Mouse (Mus musculus): ENCODE data around the gene Ampd2.

Gene Ampd2

GRCm38 (mm10) chr3:108094976-108095760 lies 8.7 kb upstream of the Ampd2 start:
- DNase-seq (ENCODE audit: low spot score) = no peak

DNA sequence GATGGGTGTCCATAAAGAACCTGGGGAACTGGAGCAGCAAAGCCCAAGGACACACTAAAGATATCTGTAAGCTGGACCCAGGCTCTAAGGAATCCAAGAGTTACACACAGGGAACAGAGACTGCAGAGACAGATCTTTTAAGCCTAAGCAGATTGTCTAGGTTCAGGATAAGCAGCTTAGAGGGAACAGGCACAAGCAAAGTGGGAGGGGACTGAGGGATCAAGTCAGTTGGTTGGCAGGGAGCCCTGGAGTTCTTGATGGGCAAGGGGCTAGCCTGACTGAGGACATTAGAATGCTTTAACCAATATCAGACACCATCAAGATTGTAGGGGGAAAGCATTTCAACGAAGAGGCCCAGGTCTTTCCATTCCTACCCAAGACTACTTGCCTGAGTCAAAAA lies 7.7 kb upstream of the Ampd2 start:
- DNase-seq (ENCODE audit: low spot score) = no peak

DNA sequence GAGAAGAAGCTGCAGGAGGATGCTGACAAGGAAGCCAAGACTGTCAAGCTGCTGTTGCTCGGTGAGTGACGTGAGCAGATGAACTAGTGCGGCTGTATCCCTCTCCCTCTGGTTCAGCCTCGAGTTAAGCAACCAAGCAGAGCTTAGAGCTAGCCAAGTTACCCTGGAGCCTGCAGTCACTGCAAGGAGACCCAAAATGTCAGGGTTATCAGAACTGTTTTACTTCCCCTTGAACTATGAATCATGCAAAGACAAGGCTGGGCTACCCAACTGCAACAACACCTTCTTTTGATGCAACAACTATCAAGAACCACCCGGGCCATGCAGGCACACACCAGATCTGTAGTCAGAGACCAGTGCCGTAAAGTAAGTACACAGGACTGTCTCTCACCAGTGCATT lies 6.9 kb upstream of the Ampd2 start:
- DNase-seq (ENCODE audit: low spot score) = no peak

GRCm38 (mm10) chr3:108092536-108093115 lies 6.2 kb upstream of the Ampd2 start, which contains the start of gene Gnat2:
Gnat2 (plus strand) TSS chr3:108092789.
- DNase-seq (ENCODE audit: low spot score) = no peak

- DNase-seq (ENCODE audit: low spot score) = no peak
Observed at GRCm38 (mm10) chr3:108092030-108092429, 5.6 kb upstream of the Ampd2 start.

- DNase-seq (ENCODE audit: low spot score) = no peak
Observed at GRCm38 (mm10) chr3:108090561-108090960, 4.1 kb upstream of the Ampd2 start.

- no peak for DNase-seq (ENCODE audit: low spot score)
Observed at GRCm38 (mm10) chr3:108089916-108090315, 3.5 kb upstream of the Ampd2 start.

- DNase-seq (ENCODE audit: low spot score) = no peak
Observed at GRCm38 (mm10) chr3:108088842-108089380, 2.5 kb upstream of the Ampd2 start.

DNA sequence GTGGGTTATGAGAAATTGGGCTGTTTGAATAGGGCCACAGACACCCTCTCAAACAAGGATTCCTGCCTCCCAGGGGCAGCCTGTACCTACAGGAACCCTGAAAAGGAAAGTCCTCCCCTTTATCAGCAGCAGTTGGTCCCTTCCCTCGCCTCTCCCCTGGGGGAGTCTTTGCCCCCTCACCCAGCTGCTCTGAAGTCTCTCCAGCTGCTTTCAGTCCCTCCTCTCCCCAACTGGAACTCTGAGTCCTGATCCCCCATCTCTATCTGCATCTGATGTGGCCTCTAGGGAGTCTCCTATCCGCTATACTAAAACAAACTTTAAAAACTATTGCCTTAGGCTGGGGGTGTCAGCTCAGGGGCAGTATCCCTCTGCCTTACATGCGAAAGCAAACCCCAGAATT lies 878 bp upstream of the Ampd2 start:
- DNase-seq (ENCODE audit: low spot score) = no peak

DNA sequence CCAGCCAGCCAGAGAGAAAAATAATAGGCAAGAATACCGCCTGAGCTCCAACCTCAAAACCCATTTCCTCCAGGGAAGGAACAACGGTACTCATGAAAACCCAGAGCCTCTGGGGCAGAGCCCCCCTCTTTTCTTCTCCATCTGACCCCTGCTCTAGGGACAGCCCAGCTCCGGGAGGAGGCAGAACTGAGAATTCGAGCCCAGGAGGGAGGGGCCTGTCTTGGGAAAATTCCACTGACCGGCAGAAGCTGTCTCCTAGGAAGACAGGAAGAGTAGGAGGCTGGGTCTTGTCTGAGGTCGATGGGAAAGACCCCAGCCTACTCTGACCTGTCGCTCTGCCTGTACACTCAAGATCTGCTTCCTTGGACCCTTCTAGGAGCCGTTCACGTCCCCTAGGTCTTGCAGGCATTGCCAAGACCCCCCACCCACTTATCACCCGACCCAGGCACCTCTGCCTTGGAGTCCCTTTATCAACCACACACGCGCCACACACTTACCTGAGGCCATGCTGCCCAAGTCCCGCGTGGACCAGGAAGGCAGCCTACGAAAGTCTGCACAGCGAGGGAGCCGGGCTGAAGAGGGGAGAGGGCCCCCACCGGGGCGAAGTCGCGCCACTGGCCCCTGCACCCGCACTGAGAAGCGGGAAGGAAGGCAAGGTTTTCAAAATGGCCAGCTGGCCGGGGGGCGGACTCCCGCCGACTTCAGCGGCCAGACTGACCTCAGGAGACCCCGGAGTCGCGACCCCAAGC lies 556 bp downstream of the Ampd2 start:
- DNase-seq (ENCODE audit: low spot score) = no peak

GRCm38 (mm10) chr3:108085281-108085720 lies 1.1 kb downstream of the Ampd2 start:
- peak; percentile 73 for DNase-seq (ENCODE audit: low spot score)

- no peak for DNase-seq (ENCODE audit: low spot score)
Observed at GRCm38 (mm10) chr3:108084767-108085270, 1.6 kb downstream of the Ampd2 start.

DNA sequence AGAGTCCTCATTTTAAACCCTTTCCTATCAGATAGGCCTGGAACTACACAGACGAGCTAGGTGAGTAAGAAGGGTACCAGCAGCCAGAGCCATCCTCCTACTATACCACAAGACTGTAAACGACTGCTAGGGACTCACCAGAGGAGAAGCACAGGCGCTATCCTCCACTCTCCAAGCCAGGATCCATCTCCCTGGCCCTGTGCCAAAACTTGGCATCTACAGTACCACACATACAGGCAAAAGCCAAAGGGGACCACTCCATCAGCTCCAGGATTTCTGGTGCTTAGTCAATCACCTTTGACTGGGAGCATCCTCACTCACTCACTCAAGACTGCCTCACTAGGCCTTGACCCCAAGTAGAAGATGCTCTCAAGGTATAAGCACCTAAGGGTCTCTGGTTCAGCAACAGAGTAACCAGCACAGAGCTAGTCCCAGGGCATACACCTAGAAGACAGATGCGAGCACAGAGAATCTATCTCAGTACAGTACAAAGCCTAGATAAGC lies 2.5 kb downstream of the Ampd2 start:
- DNase-seq (ENCODE audit: low spot score) = no peak

DNA sequence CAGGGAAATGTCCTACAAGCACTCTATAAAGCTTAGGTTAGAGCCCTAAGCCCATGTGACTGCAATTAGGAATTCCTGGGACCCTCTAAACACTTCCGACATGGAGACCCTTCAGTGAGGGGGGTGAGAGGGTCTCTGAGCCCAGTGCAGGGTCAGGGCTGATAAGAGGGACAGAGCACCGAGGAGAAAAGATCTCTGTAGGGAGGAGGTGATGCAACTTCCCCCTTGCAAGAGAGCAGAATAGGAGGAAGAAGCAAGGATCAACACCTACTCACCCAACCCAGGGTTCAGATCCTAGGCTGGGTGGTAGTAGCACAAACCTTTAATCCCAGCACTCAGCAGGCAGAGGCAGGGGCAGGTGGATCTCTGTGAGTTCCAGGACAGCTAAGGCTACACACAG lies 3.3 kb downstream of the Ampd2 start:
- DNase-seq (ENCODE audit: low spot score) = no peak

- no peak for DNase-seq (ENCODE audit: low spot score)
Observed at GRCm38 (mm10) chr3:108082251-108082875, 4.1 kb downstream of the Ampd2 start.

DNA sequence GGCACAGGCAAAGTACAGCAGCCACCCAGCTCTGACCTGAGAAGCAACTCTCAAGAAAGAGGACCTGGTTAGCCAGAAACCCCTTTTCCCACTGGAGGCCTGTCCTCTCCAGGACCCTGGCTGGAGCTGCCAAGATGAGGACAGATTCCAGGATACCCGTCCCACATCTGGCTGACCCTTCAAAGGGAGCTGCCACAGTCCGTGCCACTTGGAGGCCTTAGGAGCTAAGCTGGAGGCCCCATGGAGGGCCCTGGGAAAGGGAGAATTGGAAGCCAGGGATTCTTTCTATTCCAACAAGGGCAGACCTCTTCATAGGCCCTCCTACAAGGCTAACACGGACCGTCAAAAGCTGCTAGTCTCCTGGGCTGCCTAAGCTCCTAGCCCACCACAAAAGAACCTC lies 4.8 kb downstream of the Ampd2 start:
- DNase-seq (ENCODE audit: low spot score) = no peak

DNA sequence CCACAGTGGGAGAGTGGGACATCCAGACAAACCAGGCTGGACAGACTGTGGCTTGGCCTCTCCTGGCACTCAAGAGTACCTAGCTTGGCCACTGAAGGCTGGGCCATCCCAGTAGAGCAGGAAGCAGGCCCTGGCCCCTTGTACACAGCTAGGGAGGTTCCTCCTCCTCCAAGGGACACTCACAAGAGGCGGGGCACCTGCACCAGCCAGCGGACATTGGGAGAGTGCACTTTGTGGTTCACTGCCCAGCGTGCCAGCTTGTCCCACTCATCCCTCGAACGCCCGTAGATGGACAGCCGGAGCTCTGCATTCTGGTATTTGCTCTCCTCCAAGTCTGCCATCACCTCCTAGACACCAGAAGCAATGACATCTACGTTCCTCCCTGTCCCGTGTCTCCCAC lies 9.6 kb downstream of the Ampd2 start:
- no peak for DNase-seq (ENCODE audit: low spot score)

DNA sequence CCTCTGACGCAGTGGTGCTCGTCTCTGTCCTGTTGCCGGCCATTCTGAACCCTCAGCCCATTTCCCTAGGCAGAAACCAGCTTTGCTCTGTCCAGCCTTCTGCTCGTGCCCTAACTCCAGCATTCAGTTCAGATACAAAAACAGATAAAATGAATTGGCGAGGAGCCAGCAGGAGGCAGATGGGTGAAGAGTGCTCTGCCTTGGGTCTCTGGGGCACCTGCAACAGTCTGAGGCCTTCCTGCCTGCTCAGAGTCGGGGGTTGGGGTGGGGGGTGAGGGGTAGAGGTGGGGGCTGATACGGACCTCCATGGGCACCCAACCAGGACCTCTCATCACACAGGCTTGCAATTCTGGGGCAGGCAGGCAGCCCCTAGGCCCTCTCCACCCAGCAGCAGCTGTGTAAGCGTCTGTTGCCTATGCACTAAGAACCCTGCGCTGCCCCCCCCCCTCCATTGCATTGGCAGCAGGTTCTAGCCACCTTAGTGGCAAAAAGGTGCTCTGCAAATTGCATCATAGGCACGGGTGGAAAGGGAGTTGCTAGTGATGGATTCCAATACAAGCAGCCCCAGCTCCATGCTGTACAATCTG lies 13.4 kb downstream of the Ampd2 start:
- no peak for DNase-seq (ENCODE audit: low spot score)

DNA sequence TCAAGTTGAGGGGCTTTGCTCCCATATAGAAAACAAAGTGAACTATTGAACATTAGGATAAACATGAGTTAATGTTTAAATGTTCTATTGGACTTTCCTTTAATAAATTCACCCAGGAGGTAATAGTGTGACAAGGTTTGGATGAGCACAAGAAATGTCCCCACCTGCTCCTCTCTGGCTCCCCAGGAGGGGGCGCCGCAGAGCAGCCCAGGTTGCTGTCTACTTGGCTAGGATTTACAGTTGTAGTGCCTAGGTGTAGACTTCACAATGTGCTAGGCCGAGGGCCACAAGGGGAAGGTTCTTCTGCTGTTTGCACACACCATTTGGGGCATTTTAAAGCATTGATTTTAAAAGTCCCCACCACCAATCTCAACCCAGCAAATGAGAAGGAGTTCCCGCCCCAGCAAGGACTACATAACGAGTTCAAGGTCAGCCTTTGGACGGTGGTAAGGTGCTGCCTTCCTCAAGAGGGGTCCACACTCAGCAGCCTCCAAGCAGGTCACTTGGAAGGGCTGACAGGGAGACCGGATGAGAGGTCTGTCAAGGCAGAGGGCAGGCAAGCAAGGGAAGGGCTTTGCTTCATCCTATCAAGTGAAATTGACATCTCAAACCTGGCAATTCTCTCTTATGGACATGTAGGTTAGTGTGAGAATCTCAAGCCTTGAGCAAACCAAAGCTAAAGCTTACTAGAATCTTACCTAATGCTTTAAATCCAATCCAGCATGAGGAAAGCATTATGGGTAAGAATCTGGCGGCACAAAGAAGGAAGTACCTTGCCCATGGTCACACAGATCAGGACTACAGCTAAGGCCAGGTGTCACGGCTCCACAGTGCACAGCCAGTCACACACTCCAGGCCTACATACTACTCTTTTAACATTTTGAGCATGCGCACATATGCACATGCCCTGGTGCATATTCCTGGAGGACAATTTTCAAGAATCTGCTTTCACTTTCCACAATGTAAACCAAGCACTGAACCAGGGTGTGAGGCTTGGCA lies 15.9 kb downstream of the Ampd2 start:
- no peak for DNase-seq (ENCODE audit: low spot score)

DNA sequence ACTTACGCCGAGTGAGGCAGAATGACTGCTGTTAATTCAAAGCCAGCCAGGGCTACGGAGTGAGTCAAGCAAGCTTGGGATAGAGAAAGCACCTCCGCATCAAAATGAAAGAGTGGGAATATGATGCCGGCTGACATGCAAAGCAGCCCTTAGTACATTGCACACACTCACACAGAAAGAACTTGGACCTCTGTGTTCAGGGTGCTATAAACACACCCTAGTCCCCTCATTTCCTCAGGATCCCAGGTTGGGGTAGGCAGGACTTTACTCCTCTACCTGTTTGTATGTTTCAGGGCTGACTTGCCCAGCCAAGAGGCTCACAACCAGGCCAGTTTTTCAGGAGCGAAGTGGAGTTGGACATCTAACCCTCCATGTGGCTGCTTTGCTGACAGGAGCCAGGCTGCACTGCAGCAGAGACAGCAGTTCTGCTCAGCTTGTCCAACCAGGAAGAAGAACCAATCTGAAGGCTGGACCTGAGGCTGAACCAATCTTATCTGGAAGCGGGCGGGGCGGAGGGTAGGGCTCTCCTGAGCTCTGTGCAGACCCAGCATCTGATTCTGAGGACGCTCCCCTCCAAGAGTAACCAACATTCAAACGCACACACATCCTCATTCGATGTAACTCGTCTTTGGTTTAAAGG lies 17.1 kb downstream of the Ampd2 start:
- no peak for DNase-seq (ENCODE audit: low spot score)
